ENCODE assay signal across 8 mouse cellular contexts in the genomic region with DNA sequence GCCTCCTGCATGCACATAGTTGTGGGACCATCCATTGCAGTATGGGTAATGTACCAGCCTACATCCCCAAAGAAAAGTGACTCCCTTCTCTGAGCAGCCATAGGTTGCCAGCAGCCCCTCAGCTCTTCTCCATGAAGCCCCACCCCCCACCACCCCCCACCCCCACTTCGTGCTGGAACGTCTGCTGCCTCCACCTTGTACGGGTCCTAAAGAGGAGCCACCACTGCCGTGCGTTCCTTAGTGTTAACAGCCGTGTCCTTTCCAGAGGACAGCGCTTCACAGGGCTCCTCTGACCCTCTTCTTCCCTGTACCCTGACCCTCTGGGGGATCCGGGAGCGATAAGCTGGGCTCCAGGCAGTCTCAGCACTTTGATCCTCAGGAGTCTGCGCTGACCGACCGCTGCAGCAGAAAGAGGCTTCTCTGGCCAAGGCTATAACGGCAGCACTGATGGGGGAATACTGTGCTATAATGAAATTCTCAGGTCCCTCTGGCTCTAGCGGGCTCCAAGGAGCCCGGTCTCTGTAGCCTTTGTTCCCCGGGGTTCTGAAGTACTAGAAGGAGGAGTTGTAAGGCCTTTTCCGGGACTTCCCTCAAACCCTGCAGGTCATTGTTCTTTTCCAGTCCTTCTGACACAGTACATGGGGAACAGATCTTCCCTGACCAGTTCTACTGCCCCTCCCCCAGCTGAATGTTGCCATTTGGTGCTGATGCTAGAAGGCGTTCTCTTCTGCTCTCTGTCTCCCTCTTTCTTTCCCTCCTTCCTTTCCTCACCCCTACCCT. TPM values are rescaled to one million over a fixed set of nuclear protein-coding genes. Genes with fewer than 3 reads are reported as not detected.
DNase-seq lines count a peak whose midpoint lies in the region; ATAC-seq and TF ChIP-seq lines count a peak whose summit lies in the region.

No protein-coding gene starts in this region.

- TF ChIP-seq POLR2A in thymus, adult 2 months (IDR thresholded peaks at IDR 0.05; ENCODE audit: control insufficient read depth, extremely low read depth, insufficient read depth, low read length, poor library complexity), result no peak

- H3K9ac ChIP-seq in heart, embryonic 13.5 days, result peak overlapping the region; percentile 80
- peak overlapping the region; percentile 74 for H3K9ac ChIP-seq in midbrain, embryonic 16.5 days (ENCODE audit: low read depth, low read length)

- H3K4me1 ChIP-seq in thymus, adult 2 months (replicated peaks; ENCODE audit: control insufficient read depth, insufficient read depth, low read length), result peaks cover 17% of the 10 kb centered on the region
- H3K4me1 ChIP-seq in heart, embryonic 13.5 days, result peaks cover 19% of the 10 kb centered on the region
- H3K4me1 ChIP-seq in midbrain, embryonic 16.5 days (ENCODE audit: control insufficient read depth, insufficient read depth, low read length), result peaks cover 3% of the 10 kb centered on the region

- no peak overlapping the region for H3K27ac ChIP-seq in thymus, adult 2 months (ENCODE audit: control insufficient read depth, insufficient read depth, low read length)
- H3K27ac ChIP-seq in heart, embryonic 13.5 days (replicated peaks), result no peak overlapping the region; the same call in 1 of the 2 replicates
- H3K27ac ChIP-seq in midbrain, embryonic 16.5 days (ENCODE audit: low read length), result peak overlapping the region; percentile 81

- H3K4me3 ChIP-seq in thymus, adult 2 months (ENCODE audit: control insufficient read depth, insufficient read depth, low read length), result 0 out of 2 replicates have a peak overlapping the region, but pooled peaks have one; percentile 11
- H3K4me3 ChIP-seq in heart, embryonic 13.5 days, result peak overlapping the region; percentile 53
- H3K4me3 ChIP-seq in midbrain, embryonic 16.5 days (ENCODE audit: low read depth, low read length), result peak overlapping the region; percentile 42

- no peaks in the 10 kb centered on the region for H3K36me3 ChIP-seq in thymus, adult 2 months (ENCODE audit: control insufficient read depth, insufficient read depth, low read length)
- no peaks in the 10 kb centered on the region for H3K36me3 ChIP-seq in heart, embryonic 13.5 days
- H3K36me3 ChIP-seq in midbrain, embryonic 16.5 days (ENCODE audit: control insufficient read depth, insufficient read depth, low read length), result no peaks in the 10 kb centered on the region

- no peak for TF ChIP-seq CTCF in thymus, adult 2 months (IDR thresholded peaks at IDR 0.05; ENCODE audit: borderline replicate concordance, control insufficient read depth, extremely low read depth, insufficient read depth, low read length, poor library complexity)

- peak; percentile 25 for DNase-seq in adrenal gland, adult 2 months
- no peak for DNase-seq in adrenal gland, postnatal 25 days
- peak; percentile 22 for DNase-seq in thymus, adult 2 months
- DNase-seq in thymus, postnatal 10 days (ENCODE audit: low spot score in 2 of 2), result no peak
- peak; percentile 17 to 32 for DNase-seq in layer of hippocampus, postnatal 25 days (ENCODE audit: extremely low spot score in 1 of 2, low spot score in 1 of 2)

- WGBS in thymus, adult 2 months, result 13% methylated on average over 18 of the region's 18 CpGs
- WGBS in heart, embryonic 13.5 days, result under 1% methylated on average over 18 of the region's 18 CpGs
- WGBS in midbrain, embryonic 16.5 days, result 0% methylated on average over 18 of the region's 18 CpGs

- ATAC-seq in heart, embryonic 13.5 days (ENCODE audit: extremely low read depth, insufficient number of reproducible peaks, low FRiP score, low TSS enrichment), result no peak
- peak; percentile 91 for ATAC-seq in midbrain, embryonic 16.5 days
- no peak for ATAC-seq in megakaryocyte progenitor cell, adult 5-6 weeks (replicated peaks; ENCODE audit: poor library complexity)

- H3K4me2 ChIP-seq in heart, embryonic 13.5 days, result peak overlapping the region; percentile 82
- H3K4me2 ChIP-seq in midbrain, embryonic 16.5 days (ENCODE audit: low read length), result peak overlapping the region; percentile 63

- no peaks in the 10 kb centered on the region for H3K27me3 ChIP-seq in thymus, adult 2 months (ENCODE audit: control insufficient read depth, insufficient read depth, low read length)
- H3K27me3 ChIP-seq in heart, embryonic 13.5 days (replicated peaks), result no peaks in the 10 kb centered on the region
- no peaks in the 10 kb centered on the region for H3K27me3 ChIP-seq in midbrain, embryonic 16.5 days (ENCODE audit: control insufficient read depth, insufficient read depth, low read depth, low read length)

- H3K9me3 ChIP-seq in heart, embryonic 13.5 days, result no peaks in the 10 kb centered on the region
- H3K9me3 ChIP-seq in midbrain, embryonic 16.5 days (replicated peaks; ENCODE audit: control insufficient read depth, low read length, poor library complexity, severe bottlenecking), result no peaks in the 10 kb centered on the region

RNA-seq across cellular contexts. Expression of gene Prmt5, which starts 10.1 kb away (rescaled TPM):
- total RNA-seq in adrenal gland, adult 2 months (2021), result 10 to 100 TPM; 45.2 to 47.4 TPM
- 39.1 and 44.3 TPM in 2 replicates for polyA plus RNA-seq in adrenal gland, adult 2 months (2012; rRNA removed)
- total RNA-seq in adrenal gland, postnatal 25 days (2021), result 46.6 and 48.6 TPM in 2 replicates
- polyA plus RNA-seq in thymus, adult 2 months (2012; rRNA removed), result 48.9 and 50.5 TPM in 2 replicates
- 58.5 and 64.5 TPM in 2 replicates for polyA plus RNA-seq in heart, embryonic 13.5 days (2015; fragmentation: Nextera tagmentation; extraction: Ambion mirVana)
- total RNA-seq in layer of hippocampus, postnatal 25 days (2021), result 10 to 100 TPM; 53.6 to 61.4 TPM
- polyA plus RNA-seq in midbrain, embryonic 16.5 days (2015; fragmentation: Nextera tagmentation; extraction: Ambion mirVana), result 105 and 106 TPM in 2 replicates
- total RNA-seq in megakaryocyte progenitor cell, adult 5-6 weeks (2015), result 57.3 and 76.3 TPM in 2 replicates
- total RNA-seq in megakaryocyte progenitor cell, adult 5-6 weeks (2017), result 62.1 and 66.6 TPM in 2 replicates

RNA-seq across cellular contexts. Expression of gene Haus4, which starts 27.0 kb away (rescaled TPM):
- total RNA-seq in adrenal gland, adult 2 months (2021), result 10 to 100 TPM; 13.9 to 26.6 TPM
- polyA plus RNA-seq in adrenal gland, adult 2 months (2012; rRNA removed), result 20.4 and 21.0 TPM in 2 replicates
- 29.5 and 32.5 TPM in 2 replicates for total RNA-seq in adrenal gland, postnatal 25 days (2021)
- polyA plus RNA-seq in thymus, adult 2 months (2012; rRNA removed), result 47.2 and 61.5 TPM in 2 replicates
- 42.0 and 43.5 TPM in 2 replicates for polyA plus RNA-seq in heart, embryonic 13.5 days (2015; fragmentation: Nextera tagmentation; extraction: Ambion mirVana)
- total RNA-seq in layer of hippocampus, postnatal 25 days (2021), result 1 to 10 TPM; 2.4 to 3.9 TPM
- polyA plus RNA-seq in midbrain, embryonic 16.5 days (2015; fragmentation: Nextera tagmentation; extraction: Ambion mirVana), result 12.9 and 13.1 TPM in 2 replicates
- 62.1 and 62.7 TPM in 2 replicates for total RNA-seq in megakaryocyte progenitor cell, adult 5-6 weeks (2015)
- total RNA-seq in megakaryocyte progenitor cell, adult 5-6 weeks (2017), result 90.7 and 94.0 TPM in 2 replicates

RNA-seq across cellular contexts. Expression of gene Ajuba, which starts 49.9 kb away (rescaled TPM):
- 10 to 100 TPM; 14.4 to 30.3 TPM for total RNA-seq in adrenal gland, adult 2 months (2021)
- polyA plus RNA-seq in adrenal gland, adult 2 months (2012; rRNA removed), result 47.0 and 56.9 TPM in 2 replicates
- total RNA-seq in adrenal gland, postnatal 25 days (2021), result 19.6 and 24.2 TPM in 2 replicates
- polyA plus RNA-seq in thymus, adult 2 months (2012; rRNA removed), result 13.9 and 17.6 TPM in 2 replicates
- 28.1 and 29.6 TPM in 2 replicates for polyA plus RNA-seq in heart, embryonic 13.5 days (2015; fragmentation: Nextera tagmentation; extraction: Ambion mirVana)
- 1 to 10 TPM; 1.3 to 2.4 TPM for total RNA-seq in layer of hippocampus, postnatal 25 days (2021)
- polyA plus RNA-seq in midbrain, embryonic 16.5 days (2015; fragmentation: Nextera tagmentation; extraction: Ambion mirVana), result 4.6 and 5.5 TPM in 2 replicates
- total RNA-seq in megakaryocyte progenitor cell, adult 5-6 weeks (2015), result 1.2 and 2.1 TPM in 2 replicates
- 0.29 and 1.2 TPM in 2 replicates for total RNA-seq in megakaryocyte progenitor cell, adult 5-6 weeks (2017)

RNA-seq across cellular contexts. Expression of gene Rem2, which starts 51.5 kb away (rescaled TPM):
- under 1 TPM; 0.29 to 0.45 TPM for total RNA-seq in adrenal gland, adult 2 months (2021)
- 0.40 and 0.49 TPM in 2 replicates for polyA plus RNA-seq in adrenal gland, adult 2 months (2012; rRNA removed)
- total RNA-seq in adrenal gland, postnatal 25 days (2021), result 0.64 and 0.67 TPM in 2 replicates
- polyA plus RNA-seq in thymus, adult 2 months (2012; rRNA removed), result 0.82 and 1.00 TPM in 2 replicates
- 1.6 and 2.0 TPM in 2 replicates for polyA plus RNA-seq in heart, embryonic 13.5 days (2015; fragmentation: Nextera tagmentation; extraction: Ambion mirVana)
- total RNA-seq in layer of hippocampus, postnatal 25 days (2021), result 10 to 100 TPM; 22.6 to 23.0 TPM
- polyA plus RNA-seq in midbrain, embryonic 16.5 days (2015; fragmentation: Nextera tagmentation; extraction: Ambion mirVana), result 46.0 and 48.9 TPM in 2 replicates
- total RNA-seq in megakaryocyte progenitor cell, adult 5-6 weeks (2015), result 0.29 and 0.62 TPM in 2 replicates
- total RNA-seq in megakaryocyte progenitor cell, adult 5-6 weeks (2017), result 2.2 TPM in 1 of 2 replicates, not detected in the other

Comparison
In these comparisons a context has a peak if more than half of its experiments do, and no peak if none do; other contexts are left out.
1. DNase-seq: peak in adrenal gland, adult 2 months (single experiment), thymus, adult 2 months (single experiment) and layer of hippocampus, postnatal 25 days (2 of 2); none in adrenal gland, postnatal 25 days (single experiment) and thymus, postnatal 10 days (0 of 2).
2. Peak in every context shown above with its lines, with median percentiles within 50 percentile points of each other: H3K4me3 ChIP-seq.